Mouse (Mus musculus) lung, adult 2 months (tissue): ENCODE measurements around the gene Lrpap1. TPM values are rescaled to one million over a fixed set of nuclear protein-coding genes. Genes with fewer than 3 reads are reported as not detected.

Experiments used
- DNase-seq: peaks from one replicate; pipeline ENCODE4 v3.0.0; 2022
- H3K4me1 ChIP-seq: fragments of 200-500 bp; 2 replicates; pipeline ENCODE4 v1.6.1; 2011; ENCODE audit warnings: low read length; ENCODE audit not compliant: control insufficient read depth, insufficient read depth
- H3K4me3 ChIP-seq: fragments of 200-500 bp; replicated peaks from 2 replicates; pipeline ENCODE3; 2011; ENCODE audit warnings: low read depth, mild to moderate bottlenecking, control low read depth, low read length; ENCODE audit errors: extremely low read depth
- CTCF ChIP-seq: fragments of 200-500 bp; IDR thresholded peaks from 2 replicates; pipeline ENCODE4 v1.5.1; 2011; ENCODE audit warnings: mild to moderate bottlenecking, low read length, control low read depth; ENCODE audit not compliant: insufficient read depth
- POLR2A ChIP-seq: fragments of 200-500 bp; IDR thresholded peaks from 2 replicates; pipeline ENCODE4 v1.6.1; 2011; ENCODE audit warnings: low read depth, mild to moderate bottlenecking, control low read depth, low read length, borderline replicate concordance; ENCODE audit errors: extremely low read depth
- WGBS: fragments of 180-500 bp; shearing (Covaris S2); methylation state at CpG from one replicate; pipeline ENCODE4 v1.1.7; 2018; 5-methylcytosine and 5-hydroxymethylcytosine counted together
- polyA plus RNA-seq: library from polyadenylated mRNA; depleted of rRNA; stranded (reverse); fragments of >200 nt; gene quantifications from 2 replicates; pipeline ENCODE4 v1.2.3, GENCODE M21; 2012

The Lrpap1 gene
- polyA plus RNA-seq, 1 experiment: 59.7 TPM

- TF ChIP-seq POLR2A (no peak), CTCF (no peak)
- Histone ChIP-seq H3K4me3 (no peak overlapping the region), H3K4me1 (no peaks in the 10 kb centered on the region)
- WGBS: 53% methylated on average over 3 of the region's 3 CpGs
- DNase-seq: no peak
Measured at GRCm38 (mm10) chr5:35141316-35141715, 35.8 kb upstream of the Lrpap1 start.

- no peaks in the 10 kb centered on the region for H3K4me1 ChIP-seq
- TF ChIP-seq POLR2A: no peak
- no peak for TF ChIP-seq CTCF
- 62% methylated on average over 11 of the region's 11 CpGs for WGBS
- peak; percentile 29 for DNase-seq
- no peak overlapping the region for H3K4me3 ChIP-seq
Measured at GRCm38 (mm10) chr5:35138183-35138611, 32.6 kb upstream of the Lrpap1 start.

- Histone ChIP-seq H3K4me1 (no peaks in the 10 kb centered on the region), H3K4me3 (no peak overlapping the region)
- WGBS: 56% methylated on average over 13 of the region's 13 CpGs
- DNase-seq: no peak
- TF ChIP-seq POLR2A (no peak), CTCF (no peak)
Measured at GRCm38 (mm10) chr5:35137510-35138182, 32.1 kb upstream of the Lrpap1 start.

- WGBS: 43% methylated on average over 5 of the region's 5 CpGs
- Histone ChIP-seq H3K4me1 (no peaks in the 10 kb centered on the region), H3K4me3 (no peak overlapping the region)
- peak; percentile 46 for DNase-seq
- TF ChIP-seq POLR2A: no peak
- no peak for TF ChIP-seq CTCF
Measured at GRCm38 (mm10) chr5:35135903-35136302, 30.3 kb upstream of the Lrpap1 start.

GRCm38 (mm10) chr5:35134286-35134685 is 28.7 kb upstream of the Lrpap1 start:
- no peak for DNase-seq
- 64% methylated on average over 3 of the region's 3 CpGs for WGBS
- no peak for TF ChIP-seq CTCF
- TF ChIP-seq POLR2A: no peak
- Histone ChIP-seq H3K4me3 (no peak overlapping the region), H3K4me1 (no peaks in the 10 kb centered on the region)

GRCm38 (mm10) chr5:35133468-35133867 is 27.9 kb upstream of the Lrpap1 start:
- Histone ChIP-seq H3K4me1 (no peaks in the 10 kb centered on the region), H3K4me3 (no peak overlapping the region)
- no peak for DNase-seq
- no peak for TF ChIP-seq CTCF
- TF ChIP-seq POLR2A: no peak
- 90% methylated on average over 4 of the region's 4 CpGs for WGBS

- Histone ChIP-seq H3K4me1 (no peaks in the 10 kb centered on the region), H3K4me3 (no peak overlapping the region)
- no peak for DNase-seq
- WGBS: 94% methylated on average over 9 of the region's 9 CpGs
- TF ChIP-seq POLR2A (no peak), CTCF (no peak)
Measured at GRCm38 (mm10) chr5:35132278-35132980, 26.9 kb upstream of the Lrpap1 start.

- TF ChIP-seq CTCF (peak; percentile 74), POLR2A (no peak)
- DNase-seq: peak; percentile 76
- H3K4me3 ChIP-seq: no peak overlapping the region
- H3K4me1 ChIP-seq: no peaks in the 10 kb centered on the region
- 9% methylated on average over 7 of the region's 7 CpGs for WGBS
Measured at GRCm38 (mm10) chr5:35131773-35132172, 26.2 kb upstream of the Lrpap1 start.

- DNase-seq: no peak
- WGBS: 6% methylated on average over 1 of the region's 1 CpGs
- Histone ChIP-seq H3K4me3 (no peak overlapping the region), H3K4me1 (no peaks in the 10 kb centered on the region)
- no peak for TF ChIP-seq CTCF
- TF ChIP-seq POLR2A: no peak
Measured at GRCm38 (mm10) chr5:35131237-35131636, 25.7 kb upstream of the Lrpap1 start.

- Histone ChIP-seq H3K4me3 (no peak overlapping the region), H3K4me1 (no peaks in the 10 kb centered on the region)
- DNase-seq: no peak
- WGBS: 85% methylated on average over 7 of the region's 7 CpGs
- TF ChIP-seq CTCF (no peak), POLR2A (no peak)
Measured at GRCm38 (mm10) chr5:35129767-35130191, 24.2 kb upstream of the Lrpap1 start.
